Mouse (Mus musculus) c-Kit-positive CD71-positive TER-119-positive erythroid progenitor cells, embryonic 14.5 days (primary cell): ENCODE results near the gene Hes3.
A peak's percentile ranks its signal among the peaks of the same experiment; 100 is the strongest.

Experiments
- DNase-seq: peaks from one replicate; pipeline ENCODE4 v3.0.0-alpha.2; 2013; ENCODE audit warnings: low spot score

The Hes3 gene

GRCm38 (mm10) chr4:152278986-152279385, 12.5 kb downstream of the Hes3 start:
- DNase-seq = no peak

- DNase-seq = no peak
Measured at GRCm38 (mm10) chr4:152277916-152278315, 13.5 kb downstream of the Hes3 start.

- DNase-seq = no peak
Measured at GRCm38 (mm10) chr4:152276389-152277347, 14.8 kb downstream of the Hes3 start.

GRCm38 (mm10) chr4:152274681-152275131, 16.8 kb downstream of the Hes3 start:
- no peak for DNase-seq

- no peak for DNase-seq
Measured at GRCm38 (mm10) chr4:152273621-152274236, 17.7 kb downstream of the Hes3 start, which contains the start of gene Gpr153. Gene Gpr153 (plus strand): TSS chr4:152274232.

GRCm38 (mm10) chr4:152273191-152273590, 18.3 kb downstream of the Hes3 start:
- DNase-seq = no peak

GRCm38 (mm10) chr4:152272449-152273049, 18.9 kb downstream of the Hes3 start:
- DNase-seq = no peak

- no peak for DNase-seq
Measured at GRCm38 (mm10) chr4:152272006-152272405, 19.5 kb downstream of the Hes3 start.

GRCm38 (mm10) chr4:152271334-152271733, 20.1 kb downstream of the Hes3 start:
- DNase-seq = no peak

- no peak for DNase-seq
Measured at GRCm38 (mm10) chr4:152270599-152270998, 20.9 kb downstream of the Hes3 start.

GRCm38 (mm10) chr4:152269967-152270366, 21.5 kb downstream of the Hes3 start:
- DNase-seq = no peak

- DNase-seq = no peak
Measured at GRCm38 (mm10) chr4:152267748-152268369, 23.6 kb downstream of the Hes3 start.

GRCm38 (mm10) chr4:152266236-152266895, 25.1 kb downstream of the Hes3 start:
- DNase-seq = no peak

- no peak for DNase-seq
Measured at GRCm38 (mm10) chr4:152265791-152266190, 25.7 kb downstream of the Hes3 start.

- DNase-seq = peak; percentile 30
Measured at GRCm38 (mm10) chr4:152264867-152265568, 26.4 kb downstream of the Hes3 start.

- no peak for DNase-seq
Measured at GRCm38 (mm10) chr4:152264177-152264530, 27.3 kb downstream of the Hes3 start.

- peak; percentile 59 for DNase-seq
Measured at GRCm38 (mm10) chr4:152263512-152264176, 27.8 kb downstream of the Hes3 start.

GRCm38 (mm10) chr4:152263089-152263488, 28.4 kb downstream of the Hes3 start:
- DNase-seq = peak; percentile 48

- no peak for DNase-seq
Measured at GRCm38 (mm10) chr4:152262187-152262586, 29.3 kb downstream of the Hes3 start.

GRCm38 (mm10) chr4:152260451-152260850, 31.0 kb downstream of the Hes3 start:
- DNase-seq = no peak
